Mouse (Mus musculus): Measurements from ENCODE around the gene Babam2. TPM values are rescaled to one million over a fixed set of nuclear protein-coding genes. Genes with fewer than 3 reads are reported as not detected.

Babam2 gene
- polyA plus RNA-seq, 1 experiment from 2014 or later = 46.4 TPM

Small RNA genes lying within 50 kb of the gene (microRNA-seq; reads per million reads assigned to microRNA genes)
- gene Mir3473e = not detected

Other genes with a start within 250 kb of the Babam2 start
- gene Zfp512, start 245.3 kb upstream of the Babam2 start, polyA plus RNA-seq (2016; fragmentation: Nextera tagmentation; extraction: Ambion mirVana) = 99.2 and 103 TPM in 2 replicates
- 0.22 TPM in 1 of 2 replicates, not detected in the other for gene 4930548H24Rik, start 211.9 kb upstream of the Babam2 start, polyA plus RNA-seq (2016; fragmentation: Nextera tagmentation; extraction: Ambion mirVana)
- 70.9 and 72.3 TPM in 2 replicates for gene Gpn1, start 202.9 kb upstream of the Babam2 start, polyA plus RNA-seq (2016; fragmentation: Nextera tagmentation; extraction: Ambion mirVana)
- 37.7 and 39.2 TPM in 2 replicates for gene Slc4a1ap, start 170.7 kb upstream of the Babam2 start, polyA plus RNA-seq (2016; fragmentation: Nextera tagmentation; extraction: Ambion mirVana)
- 29.9 and 30.4 TPM in 2 replicates for gene Supt7l, start 169.9 kb upstream of the Babam2 start, polyA plus RNA-seq (2016; fragmentation: Nextera tagmentation; extraction: Ambion mirVana)
- gene Mrpl33, start 100.7 kb upstream of the Babam2 start, polyA plus RNA-seq (2016; fragmentation: Nextera tagmentation; extraction: Ambion mirVana) = 196 and 204 TPM in 2 replicates
- 2.0 and 2.4 TPM in 2 replicates for gene Rbks, start 57 bp upstream of the Babam2 start, polyA plus RNA-seq (2016; fragmentation: Nextera tagmentation; extraction: Ambion mirVana)